In the genomic region with DNA sequence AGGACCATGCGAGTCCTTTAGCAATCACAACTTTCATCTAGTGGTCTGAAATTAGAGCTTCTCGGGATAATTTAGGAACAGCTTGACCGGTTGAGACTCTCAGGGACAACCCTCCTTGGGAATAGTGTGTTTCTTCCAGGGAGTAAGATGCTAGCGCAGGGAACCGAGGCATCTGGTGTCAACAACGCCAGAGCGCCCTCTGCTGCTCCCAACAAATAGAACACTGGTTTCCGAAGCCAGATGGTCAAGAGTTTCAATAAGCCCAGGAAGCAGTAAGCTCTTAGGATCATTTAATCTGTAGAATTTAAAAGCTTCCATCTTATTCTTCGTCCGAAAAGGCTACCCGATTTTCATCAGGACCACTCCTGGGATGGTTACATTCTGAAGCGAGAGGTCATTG, we compare ENCODE assay signal across 8 mouse cellular contexts.
DNase-seq lines count a peak whose midpoint lies in the region; ATAC-seq and TF ChIP-seq lines count a peak whose summit lies in the region.

No protein-coding gene starts in this region.

- TF ChIP-seq CTCF in kidney, postnatal 0 days (IDR thresholded peaks at IDR 0.05; ENCODE audit: low read depth): peak; percentile 68

- H3K4me1 ChIP-seq in kidney, postnatal 0 days (replicated peaks; ENCODE audit: insufficient read depth, low read length): no peaks in the 10 kb centered on the region
- H3K4me1 ChIP-seq in forebrain, embryonic 16.5 days (replicated peaks; ENCODE audit: control insufficient read depth, insufficient read depth, low read length): peaks cover 14% of the 10 kb centered on the region

- H3K27ac ChIP-seq in kidney, postnatal 0 days: no peak overlapping the region
- H3K27ac ChIP-seq in forebrain, embryonic 16.5 days (ENCODE audit: low read length): peak overlapping the region; percentile 31

- intact Hi-C loops in left cerebral cortex, postnatal 25 days (cut with DNase I): loop anchor here (10.0 kb wide), 1 partner anchor 1264 kb away; no protein-coding TSS in a partner anchor

- H3K36me3 ChIP-seq in kidney, postnatal 0 days (ENCODE audit: insufficient read depth, low read length): no peaks in the 10 kb centered on the region
- no peaks in the 10 kb centered on the region for H3K36me3 ChIP-seq in forebrain, embryonic 16.5 days (ENCODE audit: control insufficient read depth, insufficient read depth)

- no peak overlapping the region for H3K9ac ChIP-seq in kidney, postnatal 0 days (ENCODE audit: low read depth, low read length)
- H3K9ac ChIP-seq in forebrain, embryonic 16.5 days (replicated peaks; ENCODE audit: low read depth, low read length): no peak overlapping the region

- ATAC-seq in kidney, postnatal 0 days (replicated peaks; ENCODE audit: low FRiP score, low read depth): no peak
- ATAC-seq in forebrain, embryonic 16.5 days: peak; percentile 11

- no peak overlapping the region for H3K4me2 ChIP-seq in kidney, postnatal 0 days (ENCODE audit: low read length)
- peak overlapping the region; percentile 29; the same call in 1 of the 2 replicates for H3K4me2 ChIP-seq in forebrain, embryonic 16.5 days (ENCODE audit: low read length)

- peak; percentile 50 for DNase-seq in kidney, postnatal 0 days (ENCODE audit: low spot score)
- no peak for DNase-seq in kidney, adult 8-10 months
- DNase-seq in cerebellum, adult 11 months: peak; percentile 80
- DNase-seq in left cerebral cortex, postnatal 25 days (ENCODE audit: low spot score in 2 of 2): peak; percentile 83 to 90
- peak; percentile 88 for DNase-seq in right cerebral cortex, adult 18-20 months
- no peak for DNase-seq in ovary, postnatal 10 days (ENCODE audit: low spot score)
- no peak for DNase-seq in lung, postnatal 4 days

- no peaks in the 10 kb centered on the region for H3K9me3 ChIP-seq in kidney, postnatal 0 days (replicated peaks; ENCODE audit: low read length)
- no peaks in the 10 kb centered on the region for H3K9me3 ChIP-seq in forebrain, embryonic 16.5 days (ENCODE audit: control insufficient read depth, low read length)

- WGBS in kidney, postnatal 0 days: 4% methylated on average over 12 of the region's 12 CpGs
- 11% methylated on average over 12 of the region's 12 CpGs for WGBS in forebrain, embryonic 16.5 days

- peaks cover 36% of the 10 kb centered on the region for H3K27me3 ChIP-seq in kidney, postnatal 0 days (ENCODE audit: insufficient read depth, low read length)
- no peaks in the 10 kb centered on the region for H3K27me3 ChIP-seq in forebrain, embryonic 16.5 days (replicated peaks; ENCODE audit: control insufficient read depth, insufficient read depth, low read length)

- H3K4me3 ChIP-seq in kidney, postnatal 0 days (replicated peaks; ENCODE audit: low read depth, low read length): no peak overlapping the region
- H3K4me3 ChIP-seq in forebrain, embryonic 16.5 days (replicated peaks; ENCODE audit: low read length): peak overlapping the region; percentile 20

Comparison
In these comparisons a context has a peak if more than half of its experiments do, and no peak if none do; other contexts are left out.
1. DNase-seq: peak in kidney, postnatal 0 days (single experiment), cerebellum, adult 11 months (single experiment), left cerebral cortex, postnatal 25 days (2 of 2) and right cerebral cortex, adult 18-20 months (single experiment); none in kidney, adult 8-10 months (0 of 2), ovary, postnatal 10 days (single experiment) and lung, postnatal 4 days (0 of 2).